Mouse (Mus musculus) cerebellum, postnatal 36 days (tissue): Measurements from ENCODE around the gene Gm49320.
"Not testable (repeated sequence)": the region's sequence is repeated elsewhere in the genome, so short reads cannot be mapped to it uniquely, and the experiment has no call there.

Source experiments
- DNase-seq, 2 experiments: peaks; one replicate each; pipeline ENCODE4 v3.0.0; 2021 to 2022; ENCODE audit warnings: mixed read lengths in 2 of 2

The Gm49320 gene

GRCm38 (mm10) chr8:4226739-4227347 is 11.8 kb upstream of the Gm49320 start, which contains the start of gene Lrrc8e:
Gene Lrrc8e (plus strand): TSS chr8:4226827.
- peak in 1 of 2 experiments; percentile 9 for DNase-seq

GRCm38 (mm10) chr8:4227919-4228318 is 10.7 kb upstream of the Gm49320 start:
- no peak for DNase-seq

- no peak for DNase-seq
These were observed 8.9 kb upstream of the Gm49320 start for GRCm38 (mm10) chr8:4229784-4230183.

GRCm38 (mm10) chr8:4230612-4231351 is 7.9 kb upstream of the Gm49320 start:
- no peak for DNase-seq

GRCm38 (mm10) chr8:4237814-4238433 is 741 bp upstream of the Gm49320 start:
- DNase-seq: peak in 1 of 2 experiments; percentile 10

- no peak for DNase-seq
These were observed 677 bp downstream of the Gm49320 start for GRCm38 (mm10) chr8:4239193-4239890.

GRCm38 (mm10) chr8:4245061-4245460 is 6.4 kb downstream of the Gm49320 start:
- no peak for DNase-seq

GRCm38 (mm10) chr8:4245737-4246136 is 7.1 kb downstream of the Gm49320 start:
- no peak for DNase-seq

- no peak for DNase-seq
These were observed 8.6 kb downstream of the Gm49320 start for GRCm38 (mm10) chr8:4247241-4247640.

GRCm38 (mm10) chr8:4247951-4248540 is 9.4 kb downstream of the Gm49320 start, which contains the start of gene Tgfbr3l:
Gene Tgfbr3l (plus strand): TSS chr8:4248214.
- DNase-seq: no peak

- no peak for DNase-seq
These were observed 10.5 kb downstream of the Gm49320 start for GRCm38 (mm10) chr8:4249213-4249612.

GRCm38 (mm10) chr8:4250306-4250970 is 11.8 kb downstream of the Gm49320 start:
- DNase-seq: peak; percentile 82 to 86

GRCm38 (mm10) chr8:4252116-4252760 is 13.6 kb downstream of the Gm49320 start:
- no peak for DNase-seq

GRCm38 (mm10) chr8:4252934-4253841 is 14.5 kb downstream of the Gm49320 start, which contains the start of gene Snapc2:
Gene Snapc2 (plus strand): TSS chr8:4253080.
- DNase-seq: peak; percentile 94 to 95

- peak; percentile 80 to 81 for DNase-seq
These were observed 15.3 kb downstream of the Gm49320 start for GRCm38 (mm10) chr8:4254001-4254400.

- DNase-seq: not testable (repeated sequence)
These were observed 16.8 kb downstream of the Gm49320 start for GRCm38 (mm10) chr8:4255471-4255870.

GRCm38 (mm10) chr8:4256911-4257310 is 18.2 kb downstream of the Gm49320 start:
- DNase-seq: no peak

- no peak for DNase-seq
These were observed 18.7 kb downstream of the Gm49320 start for GRCm38 (mm10) chr8:4257350-4257749.

GRCm38 (mm10) chr8:4258233-4258632 is 19.6 kb downstream of the Gm49320 start:
- DNase-seq: peak; percentile 65 to 67

- no peak for DNase-seq
These were observed 20.0 kb downstream of the Gm49320 start for GRCm38 (mm10) chr8:4258678-4259077.
